Mouse (Mus musculus): ENCODE results near the gene Sfxn5.

GRCm38 (mm10) chr6:85190671-85191070 is 142.6 kb downstream of the Sfxn5 start:
- TF ChIP-seq CTCF (IDR thresholded peaks at IDR 0.05; ENCODE audit: borderline replicate concordance, control insufficient read depth, extremely low read depth, insufficient read depth, low read length, poor library complexity) (no peak), POLR2A (IDR thresholded peaks at IDR 0.05; ENCODE audit: control insufficient read depth, extremely low read depth, insufficient read depth, low read length, poor library complexity) (no peak)

Measured in thymus, adult 2 months (tissue).